Mouse (Mus musculus) lung, embryonic 14.5 days (tissue): ENCODE data around the gene Spred3. TPM values are rescaled to one million over a fixed set of nuclear protein-coding genes. Genes with fewer than 3 reads are reported as not detected.

Experiments used
- ATAC-seq: fragments of 200-750 bp; cut with Nextera tagmentation; 2 replicates; pipeline ENCODE4 v1.8.0; 2017; ENCODE audit warnings: mild to moderate bottlenecking, moderate TSS enrichment, moderate library complexity; ENCODE audit not compliant: insufficient read depth
- DNase-seq: peaks from one replicate; pipeline ENCODE4 v3.0.0-alpha.2; 2015
- H3K27ac ChIP-seq: fragments of 300-500 bp; sonication (generic); 2 replicates; pipeline ENCODE4 v1.5.1; 2014; ENCODE audit warnings: low read depth, mild to moderate bottlenecking, moderate library complexity
- H3K27me3 ChIP-seq: fragments of 300-500 bp; sonication (generic); 2 replicates; pipeline ENCODE4 v1.6.1; 2014; ENCODE audit warnings: low read length, control low read depth; ENCODE audit not compliant: insufficient read depth
- H3K36me3 ChIP-seq: fragments of 300-500 bp; sonication (generic); 2 replicates; pipeline ENCODE4 v1.6.1; 2014; ENCODE audit warnings: control low read depth; ENCODE audit not compliant: insufficient read depth
- H3K4me1 ChIP-seq: fragments of 300-500 bp; sonication (generic); 2 replicates; pipeline ENCODE4 v1.6.1; 2014; ENCODE audit warnings: antibody characterized with exemption, control low read depth; ENCODE audit not compliant: insufficient read depth
- H3K4me2 ChIP-seq: fragments of 300-500 bp; sonication (generic); 2 replicates; pipeline ENCODE4 v1.6.1; 2014; ENCODE audit warnings: mild to moderate bottlenecking
- H3K4me3 ChIP-seq: fragments of 300-500 bp; sonication (generic); 2 replicates; pipeline ENCODE4 v1.5.1; 2014; ENCODE audit warnings: low read depth, low read length
- H3K9ac ChIP-seq: fragments of 300-500 bp; sonication (generic); 2 replicates; pipeline ENCODE4 v1.6.1; 2014
- H3K9me3 ChIP-seq: fragments of 300-500 bp; sonication (generic); 2 replicates; pipeline ENCODE4 v1.6.1; 2016; ENCODE audit warnings: low read depth, low read length, control low read depth
- CTCF ChIP-seq: IDR thresholded peaks from 2 replicates; pipeline ENCODE4 v1.5.1; 2016; ENCODE audit warnings: antibody characterized with exemption, low read depth
- WGBS: fragments of 180-500 bp; shearing (Covaris S2); extraction: QIAGEN DNeasy Blood & Tissue Kit; methylation state at CpG from one replicate; pipeline ENCODE4 v1.1.7; 2014; 5-methylcytosine and 5-hydroxymethylcytosine counted together
- polyA plus RNA-seq: library from polyadenylated mRNA; unstranded; fragments of >200 nt; fragmentation: Nextera tagmentation; extraction: Ambion mirVana; gene quantifications from 2 replicates; pipeline ENCODE4 v1.2.1, GENCODE M21; 2014

Gene Spred3
- polyA plus RNA-seq, 1 experiment from 2014 or later = 1.7 TPM

DNA sequence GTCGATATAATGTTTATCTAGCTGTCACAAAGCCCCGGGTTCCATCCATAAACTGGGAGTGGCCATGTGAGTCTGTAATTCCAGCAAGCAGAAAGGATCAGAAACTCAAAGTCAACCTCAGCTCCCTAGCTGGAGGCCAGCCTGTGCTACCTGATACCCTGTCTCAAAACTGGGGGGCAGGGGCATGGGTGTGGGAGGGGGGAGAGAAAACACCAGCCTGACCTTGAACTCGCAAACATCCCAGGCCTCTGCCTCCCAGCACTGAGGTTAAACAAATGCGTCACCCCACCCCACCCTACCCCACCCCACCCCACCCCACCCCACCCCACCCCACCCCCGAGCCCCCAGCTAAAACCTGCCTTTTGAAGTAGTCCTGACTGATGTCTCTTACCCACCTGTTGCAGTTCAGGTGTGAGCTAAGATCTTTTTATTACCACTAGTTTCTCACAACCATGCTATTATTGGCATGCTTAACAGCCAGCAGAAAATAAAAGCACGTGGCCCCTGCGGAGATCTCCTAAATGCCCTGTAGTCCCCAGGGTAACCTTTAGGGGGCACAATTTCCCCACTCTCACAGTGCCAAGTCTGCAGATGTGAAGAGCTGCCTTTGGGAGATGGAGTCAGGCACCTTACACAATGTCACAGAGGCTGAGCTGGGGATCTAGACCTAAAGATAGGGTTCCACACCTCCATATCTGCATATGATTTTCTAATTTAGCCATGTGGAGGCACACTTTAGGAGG, 43.9 kb downstream of the Spred3 start:
- no peaks in the 10 kb centered on the region for H3K27me3 ChIP-seq
- no peak overlapping the region for H3K27ac ChIP-seq
- H3K4me2 ChIP-seq = no peak overlapping the region
- DNase-seq (peak; percentile 71), ATAC-seq (no peak)
- TF ChIP-seq CTCF = peak; percentile 72
- H3K9ac ChIP-seq = no peak overlapping the region
- H3K9me3 ChIP-seq = no peaks in the 10 kb centered on the region
- no peaks in the 10 kb centered on the region for H3K4me1 ChIP-seq
- H3K4me3 ChIP-seq = no peak overlapping the region
- WGBS = 13% methylated on average over 7 of the region's 7 CpGs
- H3K36me3 ChIP-seq = no peaks in the 10 kb centered on the region

DNA sequence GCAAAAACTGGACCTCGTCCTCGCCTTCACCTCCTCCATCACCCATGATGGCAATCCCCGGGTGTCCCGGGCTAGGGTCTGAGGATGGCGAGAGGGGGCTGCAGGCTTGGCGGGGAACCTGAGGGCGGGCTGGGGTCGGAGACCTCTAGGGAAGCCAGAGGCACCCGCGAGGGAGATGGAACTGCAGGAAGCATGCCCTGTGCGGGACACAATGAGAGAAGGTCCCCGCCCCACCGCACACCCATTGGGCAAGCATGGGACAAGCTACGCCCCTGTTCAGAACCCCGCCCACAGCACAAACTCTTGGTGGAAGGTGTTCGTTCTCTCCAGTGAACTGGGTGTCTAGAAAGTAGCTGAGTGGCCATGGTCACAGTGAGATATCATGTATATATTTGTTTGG, 45.2 kb downstream of the Spred3 start, which contains the start of gene Ryr1:
TSS of gene Ryr1 (minus strand) at position 210 of the 400 bp plus-strand sequence.
- H3K4me3 ChIP-seq = peak within 1 kb of the TSS; percentile 39
- no peak within 1 kb of the TSS for H3K27ac ChIP-seq
- H3K4me2 ChIP-seq = peak within 1 kb of the TSS; percentile 87
- DNase-seq (peak; percentile 86), ATAC-seq (peak; percentile 89)
- WGBS = under 1% methylated on average over 16 of the region's 16 CpGs
- no peak for TF ChIP-seq CTCF
- peak within 1 kb of the TSS; percentile 41 for H3K9ac ChIP-seq
- no peaks in the 10 kb centered on the region for H3K36me3 ChIP-seq
- no peaks in the 10 kb centered on the region for H3K9me3 ChIP-seq
- H3K27me3 ChIP-seq = no peaks in the 10 kb centered on the region
- no peaks in the 10 kb centered on the region for H3K4me1 ChIP-seq

- H3K36me3 ChIP-seq = no peaks in the 10 kb centered on the region
- no peaks in the 10 kb centered on the region for H3K9me3 ChIP-seq
- peak; percentile 29; the same call in 1 of the 2 replicates for ATAC-seq
- H3K4me1 ChIP-seq = no peaks in the 10 kb centered on the region
- no peak for DNase-seq
- H3K27ac ChIP-seq = no peak overlapping the region
- no peak for TF ChIP-seq CTCF
- 44% methylated on average over 5 of the region's 5 CpGs for WGBS
- H3K4me3 ChIP-seq = no peak overlapping the region
- no peaks in the 10 kb centered on the region for H3K27me3 ChIP-seq
- no peak overlapping the region; the same call in 1 of the 2 replicates for H3K4me2 ChIP-seq
- H3K9ac ChIP-seq = no peak overlapping the region
Observed at GRCm38 (mm10) chr7:29123531-29124358, 46.5 kb downstream of the Spred3 start.

DNA sequence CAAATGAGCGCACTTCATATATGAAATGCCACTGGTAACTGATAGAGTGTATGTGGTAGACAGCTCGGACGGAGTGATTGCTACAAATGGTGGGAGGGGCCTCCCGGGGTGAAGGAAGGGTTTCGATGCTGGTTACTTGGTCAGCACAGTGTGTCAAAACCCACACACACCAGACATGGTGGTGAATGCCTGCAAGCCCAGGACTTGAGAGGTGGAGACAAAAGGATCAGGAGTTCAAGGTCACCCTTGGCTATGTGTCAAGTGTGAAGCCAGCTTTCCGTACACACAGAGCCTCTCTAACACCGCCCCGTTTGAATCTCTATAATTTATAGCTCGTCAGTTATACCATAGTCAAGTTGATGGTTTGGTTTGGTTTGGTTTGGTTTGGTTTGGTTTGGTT, 47.4 kb downstream of the Spred3 start:
- Histone ChIP-seq H3K4me1 (no peaks in the 10 kb centered on the region), H3K9me3 (no peaks in the 10 kb centered on the region), H3K4me2 (no peak overlapping the region), H3K4me3 (no peak overlapping the region), H3K27ac (no peak overlapping the region), H3K27me3 (no peaks in the 10 kb centered on the region), H3K9ac (no peak overlapping the region), H3K36me3 (no peaks in the 10 kb centered on the region)
- 87% methylated on average over 9 of the region's 9 CpGs for WGBS
- TF ChIP-seq CTCF = no peak
- DNase-seq (no peak), ATAC-seq (no peak)

DNA sequence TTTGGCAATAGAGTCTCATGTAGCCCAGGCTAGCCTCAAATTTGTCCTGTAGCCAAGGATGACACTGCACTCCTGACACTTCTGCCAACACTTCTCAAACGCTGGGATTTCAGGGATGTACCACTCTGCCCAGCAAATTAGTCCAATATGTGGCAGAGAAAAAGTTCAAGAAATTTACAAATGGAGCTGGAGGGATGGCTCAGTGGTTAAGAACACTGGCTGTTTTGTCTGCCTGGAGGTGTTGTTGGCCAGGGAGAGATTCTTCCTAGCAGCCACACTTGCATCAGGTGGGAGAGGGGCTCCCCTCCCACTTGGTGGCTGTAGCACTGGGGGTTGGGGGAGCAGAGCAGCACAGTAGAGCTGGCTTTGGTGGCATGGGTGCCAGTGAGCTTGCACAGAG, 50.7 kb downstream of the Spred3 start:
- no peaks in the 10 kb centered on the region for H3K9me3 ChIP-seq
- DNase-seq (no peak), ATAC-seq (no peak)
- no peak overlapping the region for H3K4me3 ChIP-seq
- no peak overlapping the region for H3K9ac ChIP-seq
- H3K27me3 ChIP-seq = no peaks in the 10 kb centered on the region
- TF ChIP-seq CTCF = no peak
- H3K36me3 ChIP-seq = no peaks in the 10 kb centered on the region
- WGBS = 72% methylated on average over 1 of the region's 1 CpGs
- no peaks in the 10 kb centered on the region for H3K4me1 ChIP-seq
- H3K4me2 ChIP-seq = no peak overlapping the region
- H3K27ac ChIP-seq = no peak overlapping the region

- H3K36me3 ChIP-seq = no peaks in the 10 kb centered on the region
- 19% methylated on average over 18 of the region's 18 CpGs for WGBS
- DNase-seq (no peak), ATAC-seq (no peak)
- H3K27ac ChIP-seq = no peak overlapping the region
- H3K4me3 ChIP-seq = no peak overlapping the region
- H3K9ac ChIP-seq = no peak overlapping the region
- no peaks in the 10 kb centered on the region for H3K27me3 ChIP-seq
- H3K4me1 ChIP-seq = no peaks in the 10 kb centered on the region
- no peak overlapping the region for H3K4me2 ChIP-seq
- H3K9me3 ChIP-seq = no peaks in the 10 kb centered on the region
- TF ChIP-seq CTCF = no peak
Observed at GRCm38 (mm10) chr7:29118142-29118851, 51.9 kb downstream of the Spred3 start.
